Mouse (Mus musculus) stomach, adult 2 months (tissue): ENCODE data around the gene Cer1. TPM values are rescaled to one million over a fixed set of nuclear protein-coding genes. Genes with fewer than 3 reads are reported as not detected.

Experiments used
- polyA plus RNA-seq: library from polyadenylated mRNA; depleted of rRNA; stranded (reverse); fragments of >200 nt; gene quantifications from 2 replicates; pipeline ENCODE4 v1.2.3, GENCODE M21; 2012; rRNA removed

The Cer1 gene
- not detected in 2 replicates for polyA plus RNA-seq

GRCm38 (mm10) chr4:82884636-82885534, at the start of gene Cer1:
Gene Cer1, minus strand, starts transcription at chr4:82885148.

GRCm38 (mm10) chr4:82859131-82860125, 25.5 kb downstream of the Cer1 start, which contains the start of gene Zdhhc21:
Gene Zdhhc21, minus strand, starts transcription at chr4:82859958.

Other genes with a start within 250 kb of the Cer1 start
- gene Nfib, start 179.4 kb downstream of the Cer1 start, polyA plus RNA-seq: 2.3 TPM in 2 replicates
- gene Zdhhc21, start 25.2 kb downstream of the Cer1 start, polyA plus RNA-seq: 0.55 and 0.84 TPM in 2 replicates
- 0.03 and 0.47 TPM in 2 replicates for gene Frem1, start 167.2 kb upstream of the Cer1 start, polyA plus RNA-seq